13 mouse cellular contexts compared by ENCODE assay signal in the genomic region with DNA sequence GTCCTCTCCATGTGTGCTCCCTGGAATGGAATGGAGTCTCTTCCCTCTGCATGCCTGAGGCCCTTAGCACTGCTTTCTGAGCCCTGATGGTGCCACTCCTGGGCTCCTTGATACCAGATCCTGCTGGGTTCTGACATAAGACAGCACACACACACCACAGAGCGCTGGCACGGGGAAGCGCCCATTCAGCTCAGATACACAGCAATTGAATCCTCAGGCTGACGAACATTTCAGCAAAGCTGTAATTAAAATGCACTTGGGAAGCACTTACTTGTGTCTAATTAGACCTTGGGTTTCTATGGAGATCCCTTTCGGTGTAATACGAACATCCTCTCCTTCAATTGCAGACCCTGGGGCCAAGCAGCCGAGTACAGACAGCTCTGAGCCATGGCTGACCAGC.
A peak's percentile ranks its signal among the peaks of the same experiment; 100 is the strongest.
DNase-seq lines count a peak whose midpoint lies in the region; ATAC-seq lines count a peak whose summit lies in the region.
"Had no signal": no experiment of that assay in that cellular context is flagged by ENCODE, and none has a peak within 500 bp of the region (broad histone marks: within the 10 kb centered on the region; RNA-seq: fewer than 3 reads in every experiment).

No protein-coding gene starts in this region.

- H3K9me3 ChIP-seq in midbrain, embryonic 10.5 days (replicated peaks): no peaks in the 10 kb centered on the region
- H3K9me3 ChIP-seq in midbrain, embryonic 11.5 days (ENCODE audit: control insufficient read depth, low read length): no peaks in the 10 kb centered on the region
- no peaks in the 10 kb centered on the region for H3K9me3 ChIP-seq in forebrain, embryonic 10.5 days
- H3K9me3 ChIP-seq in hindbrain, embryonic 15.5 days: no peaks in the 10 kb centered on the region
- no peaks in the 10 kb centered on the region for H3K9me3 ChIP-seq in neural tube, embryonic 14.5 days (ENCODE audit: control insufficient read depth, low read length)
- H3K9me3 ChIP-seq: limb, embryonic 15.5 days had no signal

- H3K4me3 ChIP-seq in midbrain, embryonic 10.5 days: no peak overlapping the region
- no peak overlapping the region for H3K4me3 ChIP-seq in midbrain, embryonic 11.5 days (ENCODE audit: low read depth, low read length)
- no peak overlapping the region for H3K4me3 ChIP-seq in forebrain, embryonic 10.5 days
- no peak overlapping the region for H3K4me3 ChIP-seq in hindbrain, embryonic 15.5 days
- H3K4me3 ChIP-seq in neural tube, embryonic 14.5 days (ENCODE audit: low read depth, low read length): no peak overlapping the region
- H3K4me3 ChIP-seq: erythroblast, embryonic 14.5 days; limb, embryonic 15.5 days had no signal

- no peaks in the 10 kb centered on the region for H3K36me3 ChIP-seq in midbrain, embryonic 10.5 days
- H3K36me3 ChIP-seq in midbrain, embryonic 11.5 days (ENCODE audit: control insufficient read depth, insufficient read depth, low read length): no peaks in the 10 kb centered on the region
- no peaks in the 10 kb centered on the region for H3K36me3 ChIP-seq in forebrain, embryonic 10.5 days (replicated peaks)
- H3K36me3 ChIP-seq in hindbrain, embryonic 15.5 days: no peaks in the 10 kb centered on the region
- no peaks in the 10 kb centered on the region for H3K36me3 ChIP-seq in neural tube, embryonic 14.5 days (ENCODE audit: control insufficient read depth, insufficient read depth, low read length)
- H3K36me3 ChIP-seq: limb, embryonic 15.5 days had no signal

- DNase-seq in midbrain, embryonic 10.5 days (ENCODE audit: low spot score): no peak
- DNase-seq in midbrain, embryonic 11.5 days (ENCODE audit: low spot score, missing footprints): no peak
- DNase-seq in forebrain, embryonic 10.5 days (ENCODE audit: extremely low spot score, low spot score): no peak
- no peak for DNase-seq in heart, adult 8-10 months (ENCODE audit: low spot score)
- DNase-seq in spleen, postnatal 36 days (ENCODE audit: low spot score in 2 of 2): no peak
- no peak for DNase-seq in B cell, adult 2 months
- DNase-seq: lung, postnatal 10 days; thymus, postnatal 25 days had no signal

- H3K27ac ChIP-seq in midbrain, embryonic 10.5 days (replicated peaks): peak overlapping the region; percentile 71
- H3K27ac ChIP-seq in midbrain, embryonic 11.5 days (ENCODE audit: low read depth, low read length): no peak overlapping the region
- peak overlapping the region; percentile 77 for H3K27ac ChIP-seq in forebrain, embryonic 10.5 days
- 0 out of 2 replicates have a peak overlapping the region, but pooled peaks have one; percentile 30 for H3K27ac ChIP-seq in hindbrain, embryonic 15.5 days (replicated peaks)
- no peak overlapping the region; the same call in 1 of the 2 replicates for H3K27ac ChIP-seq in neural tube, embryonic 14.5 days (ENCODE audit: low read depth, low read length)
- H3K27ac ChIP-seq: limb, embryonic 15.5 days had no signal

- no peak overlapping the region for H3K4me2 ChIP-seq in midbrain, embryonic 11.5 days
- H3K4me2 ChIP-seq in hindbrain, embryonic 15.5 days: no peak overlapping the region
- H3K4me2 ChIP-seq in neural tube, embryonic 14.5 days (ENCODE audit: low read depth, low read length): no peak overlapping the region
- H3K4me2 ChIP-seq: limb, embryonic 15.5 days had no signal

- H3K27me3 ChIP-seq in midbrain, embryonic 10.5 days (ENCODE audit: low read depth, poor library complexity, severe bottlenecking): peaks cover 68% of the 10 kb centered on the region
- no peaks in the 10 kb centered on the region; the same call in 1 of the 2 replicates for H3K27me3 ChIP-seq in midbrain, embryonic 11.5 days (ENCODE audit: control insufficient read depth, insufficient read depth, low read length)
- peaks cover 24% of the 10 kb centered on the region for H3K27me3 ChIP-seq in forebrain, embryonic 10.5 days (ENCODE audit: poor library complexity, severe bottlenecking)
- 0 out of 2 replicates have a peak, but pooled peaks cover 3% of the 10 kb centered on the region for H3K27me3 ChIP-seq in hindbrain, embryonic 15.5 days
- H3K27me3 ChIP-seq in neural tube, embryonic 14.5 days (ENCODE audit: control insufficient read depth, insufficient read depth, low read length): no peaks in the 10 kb centered on the region; the same call in 1 of the 2 replicates

- H3K9ac ChIP-seq in midbrain, embryonic 11.5 days (ENCODE audit: low read length): no peak overlapping the region
- no peak overlapping the region for H3K9ac ChIP-seq in hindbrain, embryonic 15.5 days
- no peak overlapping the region for H3K9ac ChIP-seq in neural tube, embryonic 14.5 days (replicated peaks; ENCODE audit: low read depth, low read length)
- H3K9ac ChIP-seq: limb, embryonic 15.5 days had no signal

- ATAC-seq in midbrain, embryonic 11.5 days (ENCODE audit: low FRiP score): no peak
- ATAC-seq in hindbrain, embryonic 15.5 days (ENCODE audit: low FRiP score, low read depth): peak; percentile 46; the same call in 1 of the 2 replicates
- 0 out of 2 replicates have a peak, but pooled peaks have one; percentile 19 for ATAC-seq in neural tube, embryonic 14.5 days (ENCODE audit: low read depth)
- ATAC-seq: CD4-positive, CD25-positive, alpha-beta regulatory T cell, adult 4 months had no signal

- WGBS in midbrain, embryonic 10.5 days: 75% methylated on average over 7 of the region's 7 CpGs
- 69% methylated on average over 7 of the region's 7 CpGs for WGBS in midbrain, embryonic 11.5 days
- 52% methylated on average over 7 of the region's 7 CpGs for WGBS in forebrain, embryonic 10.5 days
- 28% methylated on average over 7 of the region's 7 CpGs for WGBS in hindbrain, embryonic 15.5 days
- WGBS in neural tube, embryonic 14.5 days: 24% methylated on average over 7 of the region's 7 CpGs

- peaks cover 63% of the 10 kb centered on the region for H3K4me1 ChIP-seq in midbrain, embryonic 10.5 days
- H3K4me1 ChIP-seq in midbrain, embryonic 11.5 days (ENCODE audit: control insufficient read depth, insufficient read depth, low read length): peaks cover 16% of the 10 kb centered on the region
- peaks cover 76% of the 10 kb centered on the region for H3K4me1 ChIP-seq in forebrain, embryonic 10.5 days
- peaks cover 32% of the 10 kb centered on the region for H3K4me1 ChIP-seq in hindbrain, embryonic 15.5 days (replicated peaks)
- peaks cover 14% of the 10 kb centered on the region for H3K4me1 ChIP-seq in neural tube, embryonic 14.5 days (ENCODE audit: control insufficient read depth, insufficient read depth, low read length)

Comparison
In these comparisons a context has a peak if more than half of its experiments do, and no peak if none do; other contexts are left out.
1. H3K27ac ChIP-seq: peak in midbrain, embryonic 10.5 days (single experiment), forebrain, embryonic 10.5 days (single experiment) and hindbrain, embryonic 15.5 days (single experiment); none in midbrain, embryonic 11.5 days (single experiment) and neural tube, embryonic 14.5 days (single experiment).